Mouse (Mus musculus) liver, embryonic 16.5 days (tissue): Measurements from ENCODE around the gene Muc5ac. TPM values are rescaled to one million over a fixed set of nuclear protein-coding genes. Genes with fewer than 3 reads are reported as not detected.

ENCODE experiments used
- polyA plus RNA-seq: library from polyadenylated mRNA; unstranded; fragments of >200 nt; fragmentation: Nextera tagmentation; extraction: Ambion mirVana; gene quantifications from 2 replicates; pipeline ENCODE4 v1.2.1, GENCODE M21; 2015

Gene Muc5ac
- polyA plus RNA-seq, 1 experiment from 2014 or later, result not detected

Other genes starting within 250 kb of the Muc5ac start
- 25.3 and 26.6 TPM in 2 replicates for gene Chid1, start 249.1 kb upstream of the Muc5ac start, polyA plus RNA-seq
- gene Ap2a2, start 226.8 kb upstream of the Muc5ac start, polyA plus RNA-seq, result 66.7 and 70.7 TPM in 2 replicates
- 2.8 and 3.1 TPM in 2 replicates for gene Muc6, start 133.7 kb upstream of the Muc5ac start, polyA plus RNA-seq
- gene Muc2, start 98.6 kb upstream of the Muc5ac start, polyA plus RNA-seq, result 0.24 TPM in 1 of 2 replicates, not detected in the other
- 0.01 TPM in 1 of 2 replicates, not detected in the other for gene Muc5b, start 50.1 kb downstream of the Muc5ac start, polyA plus RNA-seq
- 24.4 and 24.5 TPM in 2 replicates for gene Tollip, start 129.5 kb downstream of the Muc5ac start, polyA plus RNA-seq
- 0.09 and 0.21 TPM in 2 replicates for gene Brsk2, start 160.8 kb downstream of the Muc5ac start, polyA plus RNA-seq